Mouse (Mus musculus): ENCODE results near the gene Olfr710.
"Not testable (repeated sequence)": the region's sequence is repeated elsewhere in the genome, so short reads cannot be mapped to it uniquely, and the experiment has no call there.

Olfr710 gene

GRCm38 (mm10) chr7:106948212-106948611 is at the start of gene Olfr710:
TSS of gene Olfr710 (minus strand) at chr7:106948312.
- DNase-seq (ENCODE audit: low spot score): no peak

- no peak for DNase-seq (ENCODE audit: low spot score)
These were observed 37.1 kb upstream of the Olfr710 start for GRCm38 (mm10) chr7:106985236-106985635.

- DNase-seq (ENCODE audit: low spot score): no peak
These were observed 27.2 kb upstream of the Olfr710 start, which contains the start of gene Olfr711 for GRCm38 (mm10) chr7:106975353-106975752. TSS of gene Olfr711 (minus strand) at chr7:106975453.

GRCm38 (mm10) chr7:106967503-106967902 is 19.4 kb upstream of the Olfr710 start:
- DNase-seq (ENCODE audit: low spot score): not testable (repeated sequence)

- DNase-seq (ENCODE audit: low spot score): no peak
These were observed 15.7 kb upstream of the Olfr710 start, which contains the start of gene Olfr6 for GRCm38 (mm10) chr7:106963837-106964236. TSS of gene Olfr6 (minus strand) at chr7:106963937.

- DNase-seq (ENCODE audit: low spot score): no peak
These were observed 16.0 kb downstream of the Olfr710 start, which contains the start of gene Olfr709-ps1 for GRCm38 (mm10) chr7:106932119-106932518. TSS of gene Olfr709-ps1 (minus strand) at chr7:106932219.

- DNase-seq (ENCODE audit: low spot score): not testable (repeated sequence)
These were observed 27.2 kb downstream of the Olfr710 start for GRCm38 (mm10) chr7:106920961-106921360.

- DNase-seq (ENCODE audit: low spot score): no peak
These were observed 40.4 kb downstream of the Olfr710 start, which contains the start of gene Olfr1532-ps1 for GRCm38 (mm10) chr7:106907676-106908075. TSS of gene Olfr1532-ps1 (plus strand) at chr7:106908001.

- DNase-seq (ENCODE audit: low spot score): not testable (repeated sequence)
These were observed 47.0 kb downstream of the Olfr710 start, which contains the start of gene Olfr707 for GRCm38 (mm10) chr7:106901141-106901540. TSS of gene Olfr707 (minus strand) at chr7:106901241.

All from left cerebral cortex, adult 11 months (tissue).